Mouse (Mus musculus) mouse embryonic stem cell (cell line): ENCODE data around the gene Etv6.

Source experiments
- in situ Hi-C, 2 experiments: fragments of 300-500 bp; cut with MboI; formaldehyde crosslinking; loops; 1 replicate in 1 of 2; 3 replicates in 1 of 2; pipeline ENCODE4 v1.14.3; 2019 to 2020; ENCODE audit warnings: low sequenced_read_pairs in 2 of 2, low pct_unique_long_range_greater_than_20kb in 1 of 2, mixed read lengths in 1 of 2; ENCODE audit not compliant: unreplicated experiment in 1 of 2

The Etv6 gene

DNA sequence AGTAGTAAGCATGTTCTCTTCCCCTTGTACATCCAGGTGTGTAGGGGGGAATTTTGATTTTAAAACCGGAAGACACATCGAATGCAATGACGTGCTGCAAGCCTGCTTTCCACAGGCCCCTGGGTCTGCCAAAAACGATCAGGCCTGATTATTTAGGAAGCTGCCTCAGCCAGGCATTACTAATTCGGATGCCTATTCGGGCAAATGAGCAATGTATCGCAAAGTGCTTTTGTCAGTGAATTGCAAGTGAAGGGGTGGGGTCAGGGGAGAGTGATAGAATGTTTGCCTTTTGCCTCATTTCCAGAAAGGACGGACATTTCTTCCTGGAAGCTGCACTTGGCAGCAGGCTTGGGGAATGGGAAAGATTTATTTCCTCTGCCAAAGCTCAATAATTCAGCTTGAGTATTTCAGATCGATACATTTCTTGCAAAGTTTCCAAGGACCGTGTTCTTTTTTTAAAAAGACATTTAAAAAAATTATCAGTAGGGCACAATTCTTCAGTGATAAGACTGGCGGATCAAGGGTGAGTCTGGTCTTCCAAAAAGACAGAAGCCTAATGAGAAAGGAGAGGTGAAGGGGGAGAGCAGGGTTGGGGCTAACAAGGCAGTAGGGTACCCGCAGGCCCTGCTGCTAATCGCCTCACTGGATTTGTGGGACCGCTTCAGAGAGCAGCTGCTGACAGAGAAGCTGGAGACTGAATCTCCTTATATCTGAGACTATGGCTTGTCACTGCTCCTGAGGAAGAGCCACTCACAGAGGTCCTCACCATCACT lies 172.9 kb downstream of the Etv6 start:
- in situ Hi-C loops: no loop called here

DNA sequence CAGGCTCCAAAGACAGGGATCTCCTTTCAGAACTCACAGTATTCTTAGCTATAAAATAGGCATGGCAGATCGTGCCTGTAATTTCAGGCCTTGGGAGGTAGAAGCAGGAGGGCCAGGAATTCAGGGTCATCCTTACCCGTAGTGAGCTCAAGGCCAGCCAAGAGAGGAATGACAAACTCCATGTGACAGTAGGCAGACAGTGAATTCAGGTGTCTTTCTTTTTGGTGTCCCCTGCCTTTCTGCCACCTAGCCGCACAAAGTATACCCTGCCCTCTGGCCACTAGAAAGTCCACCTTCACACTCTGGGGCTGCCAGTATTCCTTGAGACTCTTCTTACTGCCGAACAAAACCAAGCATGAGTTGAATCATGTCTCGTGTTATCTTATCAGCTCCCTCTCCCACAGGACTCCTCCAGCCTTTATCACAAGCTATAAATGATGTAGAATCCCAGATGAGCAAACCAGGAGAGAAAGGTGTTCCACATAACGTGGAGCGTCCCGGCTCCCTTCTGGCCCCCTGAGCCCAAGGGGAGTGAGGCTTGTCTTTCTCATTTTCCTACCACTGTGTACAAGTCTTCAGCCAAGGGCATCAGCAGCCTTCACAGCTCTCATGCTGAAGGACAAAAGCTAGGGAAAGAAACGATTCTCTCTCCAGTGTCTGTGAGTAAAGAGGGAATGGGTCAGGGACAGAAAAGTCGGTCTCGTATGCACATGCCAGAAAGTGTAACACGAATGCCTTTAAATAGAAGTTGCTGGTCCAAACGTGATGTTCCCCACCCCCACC lies 175.4 kb downstream of the Etv6 start:
- in situ Hi-C loops: no loop called here

DNA sequence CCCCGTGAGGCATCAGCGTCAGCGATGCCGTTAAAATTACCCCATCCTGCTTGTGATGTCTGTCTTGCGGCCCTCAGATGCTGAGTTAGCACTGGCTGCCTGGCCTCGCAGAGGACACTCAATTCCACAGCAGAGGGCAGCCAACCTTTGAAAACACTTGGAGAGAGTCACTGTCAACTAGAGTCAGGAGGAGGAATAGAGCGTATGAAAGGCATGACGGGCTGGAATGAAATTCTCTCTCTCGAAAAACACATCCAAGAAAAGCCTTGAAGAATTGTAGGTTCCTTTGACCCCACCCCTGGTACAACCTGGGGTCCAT lies 175.9 kb downstream of the Etv6 start:
- in situ Hi-C loops: no loop called here

DNA sequence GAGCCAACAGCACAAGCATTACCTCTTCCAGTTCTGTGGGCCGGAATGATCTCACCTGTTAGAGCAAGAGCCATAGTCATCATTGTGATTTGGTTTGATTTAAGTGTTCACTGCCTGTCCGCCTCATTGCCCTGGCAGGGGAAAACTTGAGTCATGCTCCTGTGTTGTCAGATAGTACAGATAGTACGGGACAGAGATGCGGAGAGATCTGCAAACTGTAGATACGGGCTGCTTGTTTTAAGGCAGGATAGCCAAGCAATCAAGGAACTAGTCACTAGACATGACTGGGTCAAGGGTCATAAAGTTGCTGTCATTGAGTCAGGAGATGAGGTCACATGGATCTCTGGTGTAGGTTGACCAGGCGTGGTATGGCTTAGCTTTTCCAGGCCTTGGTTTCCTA lies 182.2 kb downstream of the Etv6 start:
- in situ Hi-C loops: no loop called here

DNA sequence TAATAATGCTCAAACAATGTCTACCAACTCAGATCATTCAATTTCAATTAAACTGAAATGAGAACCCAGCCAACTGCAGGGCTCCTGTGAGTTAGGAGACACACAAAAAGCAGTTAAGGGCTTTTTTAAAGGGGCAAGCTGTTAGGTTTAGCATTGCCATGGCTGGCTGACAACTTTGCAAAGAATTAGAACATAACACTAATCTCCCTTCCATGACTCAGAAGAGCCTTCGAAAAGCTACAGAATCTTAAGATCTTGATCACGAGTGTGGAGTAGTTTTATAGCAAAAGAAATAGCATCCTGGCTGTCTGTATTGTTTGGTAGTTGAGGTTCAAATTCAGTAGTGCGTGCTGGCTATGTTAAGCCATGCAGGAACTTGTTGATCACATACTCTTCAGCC lies 182.9 kb downstream of the Etv6 start:
- in situ Hi-C loops: no loop called here

DNA sequence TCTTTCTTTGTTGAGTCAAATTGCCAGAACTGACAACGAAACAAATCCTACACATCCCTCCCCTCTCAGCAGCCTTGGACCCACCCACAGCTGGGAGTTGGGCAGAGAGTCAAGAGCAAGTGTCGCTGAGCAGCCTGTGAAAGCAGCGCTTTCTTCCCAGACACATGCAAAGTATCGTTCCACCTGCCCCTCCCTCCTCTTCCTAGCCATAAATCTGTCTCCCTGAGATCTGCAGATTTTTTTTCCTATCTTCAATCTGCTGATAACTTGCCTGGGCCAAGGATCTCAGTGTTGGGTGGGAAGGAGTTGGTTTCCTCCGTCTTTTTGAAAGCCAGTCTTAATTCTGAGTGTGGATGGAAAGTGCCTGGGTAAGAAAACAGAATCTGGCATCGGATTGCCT lies 183.9 kb downstream of the Etv6 start:
- in situ Hi-C loops: no loop called here

DNA sequence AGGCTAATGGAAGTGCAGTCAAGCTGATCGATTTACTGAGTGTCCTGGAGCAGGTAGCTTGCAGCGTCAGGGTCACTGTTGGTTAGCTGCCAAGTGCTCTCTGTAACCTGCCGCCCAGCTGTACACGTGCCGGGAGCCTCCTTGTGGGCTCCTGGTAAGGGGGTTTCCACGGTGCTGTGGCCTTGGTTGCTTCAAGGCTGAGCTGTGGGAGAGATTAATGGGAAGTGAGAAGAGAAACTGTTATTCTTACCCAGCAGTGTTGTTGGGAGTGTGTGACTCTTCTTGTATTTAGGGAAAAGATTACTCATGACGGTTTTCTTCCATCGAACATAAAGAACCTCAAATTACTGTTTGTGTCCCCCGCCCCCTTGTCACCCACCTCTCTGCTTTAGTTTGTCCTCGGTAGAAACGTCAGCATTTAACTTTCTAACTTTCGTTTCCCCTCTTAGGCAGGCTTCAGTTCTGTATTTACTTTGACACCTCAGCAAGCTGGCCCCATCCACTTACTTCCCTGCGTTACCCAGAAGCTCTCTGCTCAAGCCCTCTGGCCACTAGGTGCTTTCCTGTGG lies 184.8 kb downstream of the Etv6 start:
- in situ Hi-C loops: no loop called here

DNA sequence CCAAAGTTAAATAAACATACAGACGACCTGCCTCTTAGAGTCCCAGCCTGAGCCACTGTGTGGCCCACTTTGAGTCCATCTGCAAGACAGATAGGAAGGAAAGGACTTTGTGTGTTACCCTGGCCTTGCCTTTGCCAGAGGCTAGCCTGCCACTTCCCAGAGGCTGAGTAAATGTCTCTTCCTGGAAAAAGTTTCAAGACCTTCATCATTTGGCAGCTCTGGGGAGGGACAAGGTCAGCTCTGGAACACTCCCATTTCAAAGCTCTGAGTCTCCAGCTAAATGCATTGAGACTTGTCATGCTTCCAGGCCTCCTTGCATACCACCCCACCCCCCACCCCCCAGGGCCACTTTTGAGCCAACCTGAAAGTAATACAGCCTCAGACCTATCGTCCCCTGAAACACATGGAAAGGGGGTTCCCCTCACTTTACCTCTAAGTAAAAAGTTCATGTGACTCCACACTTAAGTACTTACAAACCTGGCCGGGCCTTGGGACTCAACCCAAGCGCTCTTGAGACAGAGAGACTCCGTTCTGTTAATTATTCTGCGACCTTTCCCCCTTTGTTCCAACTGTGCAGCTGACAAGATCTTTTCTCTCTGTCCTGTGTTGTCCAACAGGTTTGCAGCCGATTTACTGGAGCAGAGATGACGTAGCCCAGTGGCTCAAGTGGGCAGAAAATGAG lies 186.9 kb downstream of the Etv6 start:
- in situ Hi-C loops: no loop called here

DNA sequence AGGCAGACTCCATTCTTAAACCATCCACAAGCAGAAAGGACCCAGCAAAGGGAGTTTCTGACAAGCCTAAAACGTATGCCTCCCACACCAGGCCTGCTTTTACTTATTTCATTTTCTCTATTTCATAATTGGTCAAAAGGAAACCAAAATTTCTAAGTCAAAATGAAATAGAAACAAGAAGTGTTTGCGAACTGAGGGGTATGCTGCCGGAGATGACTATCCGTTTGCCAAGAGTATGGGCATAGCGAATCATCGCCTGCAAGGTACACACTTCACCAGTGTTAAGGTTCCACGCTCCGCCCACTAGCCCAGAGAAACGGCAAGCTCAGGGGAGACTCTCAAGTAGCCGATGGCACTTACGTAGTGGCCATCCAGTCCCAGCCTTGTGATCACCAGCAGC lies 190.1 kb downstream of the Etv6 start:
- in situ Hi-C loops: no loop called here

DNA sequence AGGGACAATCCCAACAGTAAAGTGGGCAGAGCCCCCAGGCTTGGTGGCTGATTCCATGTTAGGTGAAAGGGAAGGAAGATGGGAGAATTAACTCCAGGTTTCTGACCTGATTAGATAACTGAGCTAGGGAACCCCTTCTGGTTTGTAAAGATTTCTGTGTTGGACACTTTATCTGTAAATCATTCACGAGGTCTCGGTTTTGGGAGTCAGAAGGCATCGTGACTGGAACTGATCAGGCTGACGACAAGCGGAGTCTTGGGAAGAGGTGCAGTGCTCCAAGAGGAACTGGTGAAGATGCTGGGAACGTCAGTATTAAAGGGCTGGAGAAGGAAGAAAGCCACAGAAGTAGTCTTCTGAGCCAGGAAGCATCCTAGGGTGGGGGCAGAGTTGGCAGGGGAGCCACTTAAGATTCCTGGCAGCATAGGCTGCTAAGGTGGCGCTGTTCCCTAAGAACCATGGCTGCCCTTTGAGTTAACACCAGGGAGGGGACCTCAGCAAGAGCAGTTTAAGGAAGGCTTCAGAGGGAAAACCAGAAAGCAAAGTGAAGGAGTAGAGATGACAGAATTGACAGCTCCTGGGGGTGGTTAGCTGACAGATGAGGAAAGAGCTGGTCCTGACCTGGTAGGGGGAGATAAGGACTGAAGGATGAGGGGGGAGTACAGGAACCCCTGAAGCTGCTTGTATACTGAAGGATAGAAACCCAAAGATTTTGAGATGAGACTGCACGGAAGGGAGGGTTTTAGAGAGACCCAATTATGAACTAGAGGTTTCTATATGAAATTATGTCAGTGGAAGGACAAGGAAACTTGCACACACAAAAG lies 191.1 kb downstream of the Etv6 start:
- in situ Hi-C loops: no loop called here

DNA sequence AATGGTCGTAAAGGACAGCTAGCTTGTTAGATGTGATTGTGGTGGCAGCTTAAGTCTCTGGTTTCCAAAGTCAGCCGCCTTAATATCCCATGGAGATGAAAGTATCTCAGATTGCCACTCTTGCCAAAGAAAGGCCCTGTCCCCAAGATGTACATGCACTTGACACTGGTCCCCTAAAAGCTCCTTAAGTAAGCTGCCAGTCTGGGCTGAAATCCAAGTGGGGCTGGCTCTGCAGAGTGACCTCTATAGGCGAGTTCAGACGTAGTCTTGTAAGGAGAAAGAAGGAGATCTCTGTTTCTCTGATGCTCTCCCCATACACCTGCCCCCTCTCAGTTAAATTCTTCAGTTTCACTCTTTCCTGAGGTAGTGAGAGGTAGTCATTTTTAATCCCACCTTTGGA lies 200.8 kb downstream of the Etv6 start:
- in situ Hi-C loops: no loop called here

DNA sequence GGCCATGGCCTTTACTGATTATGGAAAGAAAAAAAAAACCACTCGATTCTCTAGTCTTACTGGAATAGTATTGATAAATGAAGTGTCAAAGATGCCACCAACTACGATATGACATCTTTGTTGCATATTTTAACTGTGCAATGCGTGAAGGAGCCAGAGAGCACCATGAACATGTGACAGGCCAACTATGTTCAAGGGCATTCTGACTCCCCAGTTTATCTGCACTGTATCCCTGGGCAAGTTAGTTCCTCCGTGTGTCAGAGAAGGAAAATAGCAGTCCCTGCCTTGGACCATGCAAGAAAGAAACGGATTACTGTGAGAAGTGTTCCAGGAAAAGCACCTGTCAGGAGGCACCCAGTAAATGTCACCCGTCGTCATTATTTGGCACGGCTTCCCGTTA lies 203.0 kb downstream of the Etv6 start:
- in situ Hi-C loops: no loop called here

DNA sequence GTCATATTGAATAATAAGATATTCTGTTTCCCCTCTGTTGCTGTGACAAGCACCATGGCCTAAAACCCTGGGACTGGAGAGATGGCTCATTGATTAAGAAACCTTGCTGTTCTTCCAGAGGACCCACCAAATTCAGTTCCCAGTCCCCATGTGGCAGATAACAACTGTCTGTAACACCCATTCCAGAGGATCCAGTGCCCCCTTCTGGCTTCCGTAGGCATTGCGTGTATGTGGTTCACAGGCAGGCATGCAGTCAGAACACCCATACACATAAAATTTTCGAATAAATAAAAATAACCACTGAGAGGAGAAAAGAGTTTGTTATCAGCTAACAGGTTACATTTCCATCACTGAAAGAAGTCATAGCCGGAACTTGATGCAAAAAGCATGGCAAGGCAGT lies 205.5 kb downstream of the Etv6 start:
- in situ Hi-C loops: loop anchor here (5.0 kb wide), 2 partner anchors 274 to 279 kb away; no protein-coding TSS in a partner anchor

DNA sequence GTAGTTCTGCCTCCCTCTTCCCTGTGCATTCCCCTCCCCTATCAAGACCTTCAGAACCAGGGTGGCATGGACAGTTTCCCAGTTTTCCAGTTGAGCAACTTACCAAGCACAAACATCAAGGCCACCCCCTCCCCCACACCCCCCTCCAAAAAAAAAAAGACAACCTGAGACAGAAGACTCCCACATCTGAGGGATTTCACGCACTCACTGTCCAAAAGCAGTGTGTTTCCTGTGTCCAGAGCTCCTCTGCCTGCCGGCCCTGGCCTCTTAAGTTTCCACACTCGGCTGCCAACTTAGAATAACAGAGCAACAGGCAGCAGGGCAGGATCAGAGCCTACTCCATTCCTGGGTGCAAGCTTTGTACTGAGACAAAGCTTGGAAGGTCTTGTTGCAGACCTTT lies 207.6 kb downstream of the Etv6 start:
- in situ Hi-C loops: loop anchor here (5.0 kb wide), 2 partner anchors 276 to 281 kb away; no protein-coding TSS in a partner anchor

DNA sequence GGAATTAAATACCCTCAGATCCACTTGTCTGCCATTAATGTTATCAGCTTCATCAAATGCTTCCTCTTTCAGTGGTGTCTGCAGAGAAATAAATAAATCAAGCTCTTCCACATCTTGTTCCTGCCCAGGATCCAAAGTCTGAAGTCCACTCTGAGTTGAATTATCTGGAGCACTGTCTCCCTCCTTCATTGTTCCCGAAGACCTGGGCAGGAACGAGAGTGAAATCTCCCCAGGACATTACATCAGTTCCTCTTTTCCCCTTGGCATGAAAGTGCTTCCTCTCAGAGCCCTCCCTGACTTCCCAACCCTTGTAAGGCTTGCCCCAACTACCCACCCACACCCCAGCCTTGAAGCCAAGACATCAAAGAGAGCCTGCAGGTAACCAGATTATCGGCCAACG lies 208.0 kb downstream of the Etv6 start:
- in situ Hi-C loops: loop anchor here (5.0 kb wide), 2 partner anchors 276 to 281 kb away; no protein-coding TSS in a partner anchor

DNA sequence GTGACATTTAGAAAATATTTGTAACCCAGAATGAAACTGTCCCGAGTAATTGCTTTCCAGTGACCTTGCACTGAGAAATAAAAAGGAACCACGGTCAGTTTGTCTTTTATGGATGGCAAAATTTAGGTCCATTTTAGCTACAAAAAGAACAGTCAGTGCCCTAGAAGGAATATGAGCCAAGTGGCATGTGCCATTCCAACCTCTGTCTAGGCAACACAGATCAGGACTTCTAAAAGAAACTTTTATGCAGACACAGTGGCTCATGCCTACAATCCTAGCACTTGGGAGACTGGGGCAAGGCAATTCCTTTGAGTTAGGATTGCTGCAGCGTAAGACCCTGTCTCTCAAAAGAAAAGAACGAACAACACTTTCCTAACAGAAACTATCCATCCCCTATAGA lies 208.6 kb downstream of the Etv6 start:
- in situ Hi-C loops: loop anchor here (5.0 kb wide), 2 partner anchors 277 to 282 kb away; no protein-coding TSS in a partner anchor

DNA sequence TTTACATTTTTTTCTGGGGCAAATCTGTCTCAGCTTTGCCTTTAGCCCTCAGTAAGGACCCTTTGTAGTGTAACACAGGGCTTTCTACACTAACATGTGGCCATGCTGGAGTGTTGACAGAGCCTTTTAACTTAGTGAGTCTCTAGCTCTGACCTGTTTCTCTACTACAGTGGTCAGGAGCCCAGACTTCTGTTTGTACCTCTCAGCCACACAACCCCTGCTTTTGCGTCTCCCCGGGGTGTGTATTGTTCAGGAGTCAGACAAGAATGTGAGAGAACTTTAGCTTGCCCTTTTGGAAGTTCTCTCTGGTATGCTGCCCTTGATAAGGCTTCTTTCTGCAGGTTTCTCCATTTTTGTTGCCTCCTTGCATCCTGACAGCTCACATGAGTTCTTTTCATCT lies 210.6 kb downstream of the Etv6 start:
- in situ Hi-C loops: no loop called here

DNA sequence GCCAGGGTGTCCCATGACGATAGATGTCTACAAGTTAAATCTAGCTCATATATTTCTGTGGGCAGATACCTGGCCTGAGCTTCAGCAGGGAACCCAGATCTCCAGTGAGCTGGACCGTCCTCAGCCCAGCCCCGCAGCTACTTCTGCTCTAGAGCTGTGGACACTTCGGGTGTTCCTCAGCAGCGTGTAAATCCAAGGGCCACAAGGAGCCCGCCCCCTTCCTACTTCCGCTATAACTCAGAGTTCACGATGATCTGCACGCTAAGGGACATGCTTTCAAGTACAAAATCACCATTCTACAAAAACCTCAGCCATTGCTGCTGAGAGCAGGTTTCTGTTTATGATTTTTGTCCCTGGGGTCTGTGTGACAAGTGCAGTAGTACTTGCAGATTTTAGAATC lies 211.8 kb downstream of the Etv6 start:
- in situ Hi-C loops: no loop called here
